Mouse (Mus musculus): ENCODE data around the gene Mettl15. TPM values are rescaled to one million over a fixed set of nuclear protein-coding genes. Genes with fewer than 3 reads are reported as not detected.
"Not testable (repeated sequence)": the region's sequence is repeated elsewhere in the genome, so short reads cannot be mapped to it uniquely, and the experiment has no call there.

Mettl15 gene
- polyA plus RNA-seq, 2 experiments: 7.7 to 10.7 TPM

- no peak overlapping the region for H3K4me3 ChIP-seq (replicated peaks; ENCODE audit: low read length)
- H3K9ac ChIP-seq (ENCODE audit: low read depth, low read length, severe bottlenecking): no peak overlapping the region
- no peak overlapping the region for H3K27ac ChIP-seq (replicated peaks; ENCODE audit: low read depth, low read length)
- no peaks in the 10 kb centered on the region for H3K4me1 ChIP-seq (ENCODE audit: control insufficient read depth, insufficient read depth, low read length)
- no peaks in the 10 kb centered on the region for H3K27me3 ChIP-seq (ENCODE audit: control insufficient read depth, insufficient read depth, low read length)
- H3K36me3 ChIP-seq (ENCODE audit: control insufficient read depth, insufficient read depth, low read length): no peaks in the 10 kb centered on the region
- DNase-seq (ENCODE audit: low spot score) (no peak), ATAC-seq (ENCODE audit: low FRiP score, low read depth) (no peak)
- TF ChIP-seq POLR2A (IDR thresholded peaks at IDR 0.05; ENCODE audit: borderline replicate concordance, extremely low read depth, insufficient read depth, insufficient read length): no peak
- no peak overlapping the region for H3K4me2 ChIP-seq (replicated peaks; ENCODE audit: low read depth, low read length, severe bottlenecking)
- H3K9me3 ChIP-seq (ENCODE audit: control insufficient read depth, low read length): no peaks in the 10 kb centered on the region
Observed at GRCm38 (mm10) chr2:109230443-109230842, 50.1 kb downstream of the Mettl15 start.

- Histone ChIP-seq H3K27ac (replicated peaks; ENCODE audit: low read depth, low read length) (no peak overlapping the region), H3K4me3 (replicated peaks; ENCODE audit: low read length) (no peak overlapping the region), H3K27me3 (ENCODE audit: control insufficient read depth, insufficient read depth, low read length) (no peaks in the 10 kb centered on the region), H3K9ac (ENCODE audit: low read depth, low read length, severe bottlenecking) (no peak overlapping the region), H3K9me3 (ENCODE audit: control insufficient read depth, low read length) (no peaks in the 10 kb centered on the region), H3K4me2 (replicated peaks; ENCODE audit: low read depth, low read length, severe bottlenecking) (no peak overlapping the region), H3K36me3 (ENCODE audit: control insufficient read depth, insufficient read depth, low read length) (no peaks in the 10 kb centered on the region), H3K4me1 (ENCODE audit: control insufficient read depth, insufficient read depth, low read length) (no peaks in the 10 kb centered on the region)
- no peak for DNase-seq (ENCODE audit: low spot score)
- TF ChIP-seq POLR2A (IDR thresholded peaks at IDR 0.05; ENCODE audit: borderline replicate concordance, extremely low read depth, insufficient read depth, insufficient read length): no peak
- ATAC-seq (ENCODE audit: low FRiP score, low read depth): no peak
- 84% methylated on average over 3 of the region's 3 CpGs for WGBS
Observed at GRCm38 (mm10) chr2:109227196-109227595, 53.4 kb downstream of the Mettl15 start.

GRCm38 (mm10) chr2:109221470-109221869, 59.1 kb downstream of the Mettl15 start:
- Histone ChIP-seq H3K4me3 (replicated peaks; ENCODE audit: low read length) (no peak overlapping the region), H3K9me3 (ENCODE audit: control insufficient read depth, low read length) (no peaks in the 10 kb centered on the region), H3K4me1 (ENCODE audit: control insufficient read depth, insufficient read depth, low read length) (no peaks in the 10 kb centered on the region), H3K27me3 (ENCODE audit: control insufficient read depth, insufficient read depth, low read length) (no peaks in the 10 kb centered on the region), H3K36me3 (ENCODE audit: control insufficient read depth, insufficient read depth, low read length) (no peaks in the 10 kb centered on the region), H3K9ac (ENCODE audit: low read depth, low read length, severe bottlenecking) (no peak overlapping the region), H3K27ac (replicated peaks; ENCODE audit: low read depth, low read length) (no peak overlapping the region), H3K4me2 (replicated peaks; ENCODE audit: low read depth, low read length, severe bottlenecking) (no peak overlapping the region)
- no peak for DNase-seq (ENCODE audit: low spot score)
- ATAC-seq (ENCODE audit: low FRiP score, low read depth): no peak
- no peak for TF ChIP-seq POLR2A (IDR thresholded peaks at IDR 0.05; ENCODE audit: borderline replicate concordance, extremely low read depth, insufficient read depth, insufficient read length)
- WGBS: 93% methylated on average over 2 of the region's 2 CpGs

GRCm38 (mm10) chr2:109216678-109217077, 63.9 kb downstream of the Mettl15 start:
- H3K36me3 ChIP-seq (ENCODE audit: control insufficient read depth, insufficient read depth, low read length); H3K9me3 ChIP-seq (ENCODE audit: control insufficient read depth, low read length); H3K4me1 ChIP-seq (ENCODE audit: control insufficient read depth, insufficient read depth, low read length); ATAC-seq (ENCODE audit: low FRiP score, low read depth); H3K27ac ChIP-seq (replicated peaks; ENCODE audit: low read depth, low read length); H3K27me3 ChIP-seq (ENCODE audit: control insufficient read depth, insufficient read depth, low read length); H3K4me2 ChIP-seq (replicated peaks; ENCODE audit: low read depth, low read length, severe bottlenecking); DNase-seq (ENCODE audit: low spot score); H3K9ac ChIP-seq (ENCODE audit: low read depth, low read length, severe bottlenecking); H3K4me3 ChIP-seq (replicated peaks; ENCODE audit: low read length): not testable (repeated sequence)
- 95% methylated on average over 1 of the region's 2 CpGs for WGBS

GRCm38 (mm10) chr2:109210641-109211040, 69.9 kb downstream of the Mettl15 start:
- not testable (repeated sequence) for DNase-seq (ENCODE audit: low spot score); H3K9me3 ChIP-seq (ENCODE audit: control insufficient read depth, low read length); H3K36me3 ChIP-seq (ENCODE audit: control insufficient read depth, insufficient read depth, low read length); H3K4me2 ChIP-seq (replicated peaks; ENCODE audit: low read depth, low read length, severe bottlenecking); H3K27me3 ChIP-seq (ENCODE audit: control insufficient read depth, insufficient read depth, low read length); H3K9ac ChIP-seq (ENCODE audit: low read depth, low read length, severe bottlenecking); H3K4me3 ChIP-seq (replicated peaks; ENCODE audit: low read length); H3K4me1 ChIP-seq (ENCODE audit: control insufficient read depth, insufficient read depth, low read length); H3K27ac ChIP-seq (replicated peaks; ENCODE audit: low read depth, low read length); ATAC-seq (ENCODE audit: low FRiP score, low read depth)
- WGBS: 84% methylated on average over 1 of the region's 1 CpGs

GRCm38 (mm10) chr2:109208032-109208431, 72.5 kb downstream of the Mettl15 start:
- H3K4me2 ChIP-seq (replicated peaks; ENCODE audit: low read depth, low read length, severe bottlenecking): no peak overlapping the region
- no peaks in the 10 kb centered on the region for H3K9me3 ChIP-seq (ENCODE audit: control insufficient read depth, low read length)
- no peaks in the 10 kb centered on the region for H3K4me1 ChIP-seq (ENCODE audit: control insufficient read depth, insufficient read depth, low read length)
- WGBS: 75% methylated on average over 2 of the region's 2 CpGs
- no peak overlapping the region for H3K4me3 ChIP-seq (replicated peaks; ENCODE audit: low read length)
- no peak overlapping the region for H3K27ac ChIP-seq (replicated peaks; ENCODE audit: low read depth, low read length)
- TF ChIP-seq POLR2A (IDR thresholded peaks at IDR 0.05; ENCODE audit: borderline replicate concordance, extremely low read depth, insufficient read depth, insufficient read length): no peak
- ATAC-seq (ENCODE audit: low FRiP score, low read depth) (no peak), DNase-seq (ENCODE audit: low spot score) (no peak)
- no peak overlapping the region for H3K9ac ChIP-seq (ENCODE audit: low read depth, low read length, severe bottlenecking)
- no peaks in the 10 kb centered on the region for H3K36me3 ChIP-seq (ENCODE audit: control insufficient read depth, insufficient read depth, low read length)
- no peaks in the 10 kb centered on the region for H3K27me3 ChIP-seq (ENCODE audit: control insufficient read depth, insufficient read depth, low read length)
